Mouse (Mus musculus): ENCODE measurements around the gene Cbx6.
A peak's percentile ranks its signal among the peaks of the same experiment; 100 is the strongest.

GRCm38 (mm10) chr15:79883352-79883822, 48.9 kb upstream of the Cbx6 start:
- TF ChIP-seq POLR2A (IDR thresholded peaks at IDR 0.05; ENCODE audit: extremely low read depth, insufficient read depth, low read length), result no peak
- peak; percentile 65 for TF ChIP-seq CTCF (IDR thresholded peaks at IDR 0.05; ENCODE audit: low read depth, low read length)
